Mouse (Mus musculus) heart, postnatal 0 days (tissue): ENCODE measurements around the gene Fbrsl1.

Experiments used
- CTCF ChIP-seq: IDR thresholded peaks from 2 replicates; pipeline ENCODE4 v1.5.1; 2016; ENCODE audit warnings: antibody characterized with exemption, control low read depth, low read depth
- EP300 ChIP-seq: IDR thresholded peaks from 2 replicates; pipeline ENCODE4 v1.6.1; 2016; ENCODE audit warnings: antibody characterized with exemption, low read depth

DNA sequence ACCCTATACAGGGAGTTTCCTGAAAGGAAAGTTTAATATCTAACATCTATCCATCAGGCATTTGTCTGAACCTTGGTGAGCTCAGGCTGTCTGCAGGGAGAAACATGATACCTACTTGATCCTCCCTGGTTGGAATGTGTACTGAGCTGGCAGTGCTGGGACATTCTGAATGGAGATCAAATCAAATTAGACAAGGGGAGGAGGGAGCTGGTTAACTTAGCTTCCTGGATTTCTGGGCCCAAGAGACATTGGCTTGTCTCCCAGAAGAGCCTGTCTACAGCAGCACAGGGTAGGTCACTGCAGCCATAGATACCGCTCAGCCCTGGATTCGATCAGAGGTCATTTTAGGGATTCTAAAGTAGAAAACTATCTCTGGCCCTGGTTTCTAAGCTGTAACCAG, 109.5 kb downstream of the Fbrsl1 start:
- TF ChIP-seq CTCF (no peak), EP300 (no peak)
